Mouse (Mus musculus): ENCODE results near the gene Rnase2b. TPM values are rescaled to one million over a fixed set of nuclear protein-coding genes. Genes with fewer than 3 reads are reported as not detected.
"Not testable (repeated sequence)": the region's sequence is repeated elsewhere in the genome, so short reads cannot be mapped to it uniquely, and the experiment has no call there.

Gene Rnase2b
- polyA plus RNA-seq, 1 experiment from 2014 or later, result not detected

DNA sequence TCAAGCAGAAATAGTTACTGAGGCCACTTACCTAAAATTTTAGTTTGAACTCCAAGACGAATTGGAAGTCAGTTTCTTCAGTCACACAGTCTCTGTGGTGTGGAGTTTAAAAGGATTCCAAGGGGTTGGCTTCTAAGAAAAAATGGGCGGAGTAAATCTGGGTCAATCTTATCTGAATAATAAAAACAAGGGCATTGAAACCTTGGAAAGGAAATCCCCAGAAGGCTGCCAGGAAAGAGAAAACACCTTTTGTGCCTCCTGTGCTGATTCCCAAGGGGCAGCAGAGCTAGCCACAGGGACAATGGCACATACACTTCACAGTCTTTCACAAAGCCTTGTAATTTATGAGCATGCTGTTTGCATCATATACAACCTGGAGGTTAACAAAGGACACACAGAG is 15.4 kb upstream of the Rnase2b start, which contains the start of gene Rnase1:
Gene Rnase1 (minus strand): TSS at position 101 of the 400 bp plus-strand sequence.
- DNase-seq (ENCODE audit: low spot score) (no peak), ATAC-seq (replicated peaks; ENCODE audit: low FRiP score) (no peak)
- Histone ChIP-seq H3K36me3 (ENCODE audit: control insufficient read depth, insufficient read depth, low read length) (no peaks in the 10 kb centered on the region), H3K4me2 (ENCODE audit: low read depth, low read length, severe bottlenecking) (no peak within 1 kb of the TSS), H3K4me3 (ENCODE audit: low read depth, low read length) (no peak within 1 kb of the TSS), H3K4me1 (replicated peaks; ENCODE audit: control insufficient read depth, insufficient read depth, low read length) (no peaks in the 10 kb centered on the region), H3K27me3 (ENCODE audit: control insufficient read depth, insufficient read depth, low read length) (no peaks in the 10 kb centered on the region), H3K9ac (ENCODE audit: low read length) (no peak within 1 kb of the TSS), H3K27ac (ENCODE audit: low read depth, low read length) (no peak within 1 kb of the TSS), H3K9me3 (ENCODE audit: control insufficient read depth, low read length) (no peaks in the 10 kb centered on the region)
- WGBS, result 51% methylated on average over 2 of the region's 2 CpGs

DNA sequence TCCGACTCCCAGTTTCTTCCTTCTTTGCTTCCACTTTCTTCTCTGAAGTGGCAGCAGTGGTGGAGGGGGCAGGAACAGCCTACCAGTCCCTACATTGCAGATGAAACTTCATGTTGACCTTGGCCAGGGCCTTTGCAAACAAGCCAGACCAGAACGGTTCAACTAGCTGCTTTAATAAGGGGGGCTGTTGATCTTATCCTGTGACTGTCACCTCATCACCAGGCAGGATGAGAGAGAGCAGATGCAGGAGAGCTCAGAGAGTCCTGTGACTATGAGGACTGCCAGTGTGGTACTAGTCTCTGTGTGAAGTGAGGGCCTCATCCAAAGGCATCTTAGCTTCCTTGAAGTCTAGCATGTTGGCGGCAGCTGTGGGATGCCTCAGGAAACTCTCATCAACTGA is 14.1 kb upstream of the Rnase2b start:
- H3K27me3 ChIP-seq (ENCODE audit: control insufficient read depth, insufficient read depth, low read length), result no peaks in the 10 kb centered on the region
- ATAC-seq (replicated peaks; ENCODE audit: low FRiP score) (no peak), DNase-seq (ENCODE audit: low spot score) (no peak)
- no peaks in the 10 kb centered on the region for H3K9me3 ChIP-seq (ENCODE audit: control insufficient read depth, low read length)
- H3K36me3 ChIP-seq (ENCODE audit: control insufficient read depth, insufficient read depth, low read length), result no peaks in the 10 kb centered on the region
- H3K4me2 ChIP-seq (ENCODE audit: low read depth, low read length, severe bottlenecking), result no peak overlapping the region
- H3K4me1 ChIP-seq (replicated peaks; ENCODE audit: control insufficient read depth, insufficient read depth, low read length), result no peaks in the 10 kb centered on the region
- H3K4me3 ChIP-seq (ENCODE audit: low read depth, low read length), result no peak overlapping the region
- whole genome bisulfite sequencing, result 84% methylated on average over 3 of the region's 3 CpGs
- H3K27ac ChIP-seq (ENCODE audit: low read depth, low read length), result no peak overlapping the region
- no peak overlapping the region for H3K9ac ChIP-seq (ENCODE audit: low read length)

DNA sequence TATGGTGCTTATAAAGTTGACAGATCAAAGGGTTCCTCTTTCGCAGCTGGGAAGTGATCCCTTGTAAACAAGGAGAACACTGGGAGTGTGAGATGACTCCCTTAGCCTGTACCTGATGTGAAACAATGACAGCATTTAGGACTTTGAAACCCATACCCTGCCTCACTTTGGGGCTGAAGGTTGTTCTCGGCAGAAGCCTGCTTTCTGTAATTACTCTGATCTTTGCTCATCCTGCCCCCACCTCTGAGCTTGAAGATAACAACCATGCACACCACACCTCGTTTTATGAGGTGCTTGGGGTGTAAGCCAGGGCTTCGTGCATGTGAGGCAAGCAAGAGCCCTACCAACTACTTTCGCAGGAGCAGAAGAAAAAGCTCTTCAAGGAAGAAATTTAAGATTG is 12.9 kb upstream of the Rnase2b start:
- Histone ChIP-seq H3K4me2 (ENCODE audit: low read depth, low read length, severe bottlenecking) (no peak overlapping the region), H3K9ac (ENCODE audit: low read length) (no peak overlapping the region), H3K4me1 (replicated peaks; ENCODE audit: control insufficient read depth, insufficient read depth, low read length) (no peaks in the 10 kb centered on the region), H3K27me3 (ENCODE audit: control insufficient read depth, insufficient read depth, low read length) (no peaks in the 10 kb centered on the region), H3K9me3 (ENCODE audit: control insufficient read depth, low read length) (no peaks in the 10 kb centered on the region), H3K36me3 (ENCODE audit: control insufficient read depth, insufficient read depth, low read length) (no peaks in the 10 kb centered on the region), H3K27ac (ENCODE audit: low read depth, low read length) (no peak overlapping the region), H3K4me3 (ENCODE audit: low read depth, low read length) (no peak overlapping the region)
- no peak for DNase-seq (ENCODE audit: low spot score)
- no peak for ATAC-seq (replicated peaks; ENCODE audit: low FRiP score)
- whole genome bisulfite sequencing, result 69% methylated on average over 5 of the region's 5 CpGs

DNA sequence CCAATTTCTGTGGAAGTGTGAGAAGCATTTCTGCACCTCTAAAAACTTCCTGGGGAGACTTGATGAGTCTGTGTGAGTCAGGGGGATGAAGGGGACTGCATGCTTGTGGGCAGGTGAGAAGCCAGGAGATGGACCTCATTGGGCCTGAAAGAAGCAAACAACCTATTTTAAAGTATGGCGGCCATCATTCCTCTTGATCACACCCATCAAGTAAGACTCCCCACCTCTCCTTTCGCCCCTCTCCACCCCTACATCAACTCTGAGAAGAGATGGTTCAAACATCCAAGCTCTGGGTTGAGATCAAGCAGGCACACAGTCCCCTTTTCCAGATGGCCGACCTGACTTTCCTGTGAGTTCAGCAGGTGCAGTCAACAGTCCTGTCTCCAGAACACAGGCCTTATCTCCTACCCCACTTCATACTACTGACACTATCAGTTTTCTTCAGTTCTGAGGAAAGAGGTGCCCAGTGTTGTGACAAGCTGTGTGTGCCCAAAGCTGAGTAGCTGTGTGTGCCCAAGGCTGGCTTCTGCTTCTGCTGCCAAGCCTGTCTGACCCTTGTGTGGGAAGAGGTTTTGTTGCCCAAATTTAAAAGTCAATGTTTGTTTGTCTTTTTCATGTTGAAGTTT is 11.7 kb upstream of the Rnase2b start:
- H3K27me3 ChIP-seq (ENCODE audit: control insufficient read depth, insufficient read depth, low read length), result no peaks in the 10 kb centered on the region
- no peak for DNase-seq (ENCODE audit: low spot score)
- H3K9ac ChIP-seq (ENCODE audit: low read length), result no peak overlapping the region
- H3K4me3 ChIP-seq (ENCODE audit: low read depth, low read length), result no peak overlapping the region
- no peak overlapping the region for H3K4me2 ChIP-seq (ENCODE audit: low read depth, low read length, severe bottlenecking)
- no peaks in the 10 kb centered on the region for H3K9me3 ChIP-seq (ENCODE audit: control insufficient read depth, low read length)
- no peaks in the 10 kb centered on the region for H3K36me3 ChIP-seq (ENCODE audit: control insufficient read depth, insufficient read depth, low read length)
- no peak overlapping the region for H3K27ac ChIP-seq (ENCODE audit: low read depth, low read length)
- 89% methylated on average over 3 of the region's 3 CpGs for whole genome bisulfite sequencing
- no peaks in the 10 kb centered on the region for H3K4me1 ChIP-seq (replicated peaks; ENCODE audit: control insufficient read depth, insufficient read depth, low read length)
- ATAC-seq (replicated peaks; ENCODE audit: low FRiP score), result no peak

DNA sequence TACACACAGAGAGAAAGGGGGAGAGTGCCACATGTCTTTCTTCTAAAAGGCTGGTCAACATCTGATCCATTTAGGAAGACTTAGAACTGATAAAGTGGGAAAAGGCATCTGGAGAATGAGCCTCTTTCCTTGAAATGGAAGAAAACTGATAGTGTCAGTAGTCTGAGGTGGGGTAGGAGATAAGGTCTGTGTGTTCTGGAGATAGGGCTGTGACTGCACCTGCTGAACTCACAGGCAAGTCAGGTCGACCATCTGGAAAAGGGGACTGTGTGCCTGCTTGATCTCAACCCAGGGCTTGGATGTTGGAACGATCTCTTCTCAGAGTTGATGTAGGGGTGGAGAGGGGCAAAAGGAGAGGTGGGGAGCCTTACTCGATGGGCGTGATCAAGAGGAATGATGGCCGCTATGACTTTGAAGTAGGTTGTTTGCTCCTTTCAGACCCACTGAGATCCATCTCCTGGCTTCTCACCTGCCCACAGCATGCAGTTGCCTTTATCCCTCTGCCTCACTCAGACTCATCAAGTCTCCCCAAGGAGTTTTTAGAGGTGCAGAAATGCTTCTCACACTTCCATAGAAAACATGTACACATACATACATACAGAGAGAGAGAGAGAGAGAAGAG is 9.7 kb upstream of the Rnase2b start:
- Histone ChIP-seq H3K9ac (ENCODE audit: low read length) (no peak overlapping the region), H3K27me3 (ENCODE audit: control insufficient read depth, insufficient read depth, low read length) (no peaks in the 10 kb centered on the region), H3K36me3 (ENCODE audit: control insufficient read depth, insufficient read depth, low read length) (no peaks in the 10 kb centered on the region), H3K4me3 (ENCODE audit: low read depth, low read length) (no peak overlapping the region), H3K9me3 (ENCODE audit: control insufficient read depth, low read length) (no peaks in the 10 kb centered on the region), H3K4me1 (replicated peaks; ENCODE audit: control insufficient read depth, insufficient read depth, low read length) (no peaks in the 10 kb centered on the region), H3K4me2 (ENCODE audit: low read depth, low read length, severe bottlenecking) (no peak overlapping the region), H3K27ac (ENCODE audit: low read depth, low read length) (no peak overlapping the region)
- 86% methylated on average over 5 of the region's 5 CpGs for WGBS
- no peak for ATAC-seq (replicated peaks; ENCODE audit: low FRiP score)
- no peak for DNase-seq (ENCODE audit: low spot score)

DNA sequence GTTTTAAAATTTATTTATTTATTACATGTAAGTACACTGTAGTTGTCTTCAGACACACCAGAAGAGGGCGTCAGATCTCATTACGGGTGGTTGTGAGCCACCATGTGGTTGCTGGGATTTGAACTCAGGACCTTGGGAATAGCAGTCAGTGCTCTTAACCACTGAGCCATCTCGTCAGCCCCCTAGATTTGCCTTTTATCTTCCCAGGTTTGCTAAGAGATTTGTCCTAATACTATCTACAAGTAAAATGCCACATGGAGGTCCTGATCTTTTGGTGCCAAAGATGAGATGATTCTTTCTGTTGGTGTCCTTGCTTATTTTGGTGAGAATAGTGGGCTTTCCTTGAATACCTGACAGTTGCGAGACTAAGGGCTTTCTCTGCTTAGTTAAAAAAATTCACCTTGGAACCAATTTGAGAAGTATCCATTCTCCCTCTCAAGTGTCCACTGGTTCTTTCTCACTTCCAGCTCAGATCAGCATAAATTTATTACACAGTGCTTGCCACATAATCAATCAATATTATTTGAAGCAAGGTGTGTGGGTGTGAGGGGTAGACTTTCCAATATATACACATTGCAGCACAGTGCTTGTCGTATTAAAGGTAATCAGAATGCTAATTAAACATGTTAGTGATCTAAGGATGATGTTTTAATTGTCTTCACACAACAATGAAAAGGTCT is 5.9 kb upstream of the Rnase2b start:
- WGBS, result 92% methylated on average over 5 of the region's 5 CpGs
- no peak overlapping the region for H3K4me2 ChIP-seq (ENCODE audit: low read depth, low read length, severe bottlenecking)
- H3K9ac ChIP-seq (ENCODE audit: low read length), result no peak overlapping the region
- no peak overlapping the region for H3K4me3 ChIP-seq (ENCODE audit: low read depth, low read length)
- no peaks in the 10 kb centered on the region for H3K36me3 ChIP-seq (ENCODE audit: control insufficient read depth, insufficient read depth, low read length)
- no peaks in the 10 kb centered on the region for H3K4me1 ChIP-seq (replicated peaks; ENCODE audit: control insufficient read depth, insufficient read depth, low read length)
- no peaks in the 10 kb centered on the region for H3K27me3 ChIP-seq (ENCODE audit: control insufficient read depth, insufficient read depth, low read length)
- DNase-seq (ENCODE audit: low spot score) (no peak), ATAC-seq (replicated peaks; ENCODE audit: low FRiP score) (no peak)
- no peak overlapping the region for H3K27ac ChIP-seq (ENCODE audit: low read depth, low read length)
- H3K9me3 ChIP-seq (ENCODE audit: control insufficient read depth, low read length), result no peaks in the 10 kb centered on the region

DNA sequence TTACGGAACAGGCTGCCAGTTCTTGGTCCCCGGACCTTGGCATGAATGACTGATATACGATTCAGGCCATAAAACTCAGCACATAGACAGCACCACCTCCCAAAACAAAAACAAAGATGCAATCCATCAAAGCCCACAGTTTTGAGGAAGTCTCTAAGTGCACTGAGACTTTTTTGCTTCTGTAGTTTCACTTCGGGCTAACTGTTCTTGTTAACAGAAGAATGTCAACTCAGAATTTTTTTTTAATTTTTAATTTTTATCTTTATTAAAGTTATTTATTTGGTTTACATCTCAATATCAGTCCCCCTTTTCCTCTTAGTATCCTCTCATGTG is 5.4 kb upstream of the Rnase2b start:
- DNase-seq (ENCODE audit: low spot score), result no peak
- no peaks in the 10 kb centered on the region for H3K4me1 ChIP-seq (replicated peaks; ENCODE audit: control insufficient read depth, insufficient read depth, low read length)
- H3K27me3 ChIP-seq (ENCODE audit: control insufficient read depth, insufficient read depth, low read length), result no peaks in the 10 kb centered on the region
- no peak overlapping the region for H3K4me2 ChIP-seq (ENCODE audit: low read depth, low read length, severe bottlenecking)
- WGBS, result 89% methylated on average over 4 of the region's 4 CpGs
- no peak overlapping the region for H3K9ac ChIP-seq (ENCODE audit: low read length)
- no peak overlapping the region for H3K4me3 ChIP-seq (ENCODE audit: low read depth, low read length)
- no peak for ATAC-seq (replicated peaks; ENCODE audit: low FRiP score)
- H3K27ac ChIP-seq (ENCODE audit: low read depth, low read length), result no peak overlapping the region
- H3K36me3 ChIP-seq (ENCODE audit: control insufficient read depth, insufficient read depth, low read length), result no peaks in the 10 kb centered on the region
- H3K9me3 ChIP-seq (ENCODE audit: control insufficient read depth, low read length), result no peaks in the 10 kb centered on the region

DNA sequence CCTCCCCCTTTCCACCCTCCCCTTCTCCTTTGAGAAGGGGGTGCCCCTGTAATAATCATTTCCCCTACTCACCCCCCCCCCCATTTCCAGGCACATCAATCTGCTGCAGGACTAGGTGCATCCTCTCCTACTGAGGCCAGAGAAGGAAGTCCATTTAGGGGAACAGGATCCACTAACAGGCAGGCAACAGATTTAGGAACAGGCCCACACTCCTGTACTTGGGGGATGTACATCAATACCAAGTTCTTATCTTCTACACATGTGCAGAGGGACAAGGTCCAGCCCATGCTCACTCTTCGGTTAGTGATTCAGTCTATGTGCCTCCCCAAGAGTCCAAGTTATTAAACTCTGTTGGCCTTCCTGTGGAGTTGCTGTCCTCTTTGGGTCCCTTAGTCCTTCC is 5.0 kb upstream of the Rnase2b start:
- ATAC-seq (replicated peaks; ENCODE audit: low FRiP score) (no peak), DNase-seq (ENCODE audit: low spot score) (no peak)
- no peaks in the 10 kb centered on the region for H3K9me3 ChIP-seq (ENCODE audit: control insufficient read depth, low read length)
- no peak overlapping the region for H3K27ac ChIP-seq (ENCODE audit: low read depth, low read length)
- H3K36me3 ChIP-seq (ENCODE audit: control insufficient read depth, insufficient read depth, low read length), result no peaks in the 10 kb centered on the region
- 94% methylated on average over 1 of the region's 1 CpGs for WGBS
- H3K4me1 ChIP-seq (replicated peaks; ENCODE audit: control insufficient read depth, insufficient read depth, low read length), result no peaks in the 10 kb centered on the region
- H3K27me3 ChIP-seq (ENCODE audit: control insufficient read depth, insufficient read depth, low read length), result no peaks in the 10 kb centered on the region
- H3K9ac ChIP-seq (ENCODE audit: low read length), result no peak overlapping the region
- no peak overlapping the region for H3K4me3 ChIP-seq (ENCODE audit: low read depth, low read length)
- no peak overlapping the region for H3K4me2 ChIP-seq (ENCODE audit: low read depth, low read length, severe bottlenecking)

DNA sequence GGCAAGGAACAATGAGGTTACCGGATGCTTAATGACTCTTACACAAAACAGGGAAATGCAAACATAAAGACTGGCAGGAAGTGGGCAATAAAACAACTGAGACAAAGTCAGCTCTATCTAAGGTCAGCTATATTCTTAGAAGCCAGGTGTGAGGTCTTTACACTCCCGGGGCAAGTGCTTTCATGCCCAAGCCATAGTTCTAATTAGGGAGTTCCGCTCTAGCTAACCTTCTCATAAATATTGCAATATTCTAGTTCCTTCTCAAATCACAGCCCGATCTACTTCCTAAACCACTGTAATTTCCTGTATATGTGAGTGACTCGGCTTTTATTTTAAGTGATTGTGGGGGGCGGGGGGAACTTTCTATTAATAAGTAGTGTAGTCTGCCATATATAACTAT is 1.3 kb downstream of the Rnase2b start:
- not testable (repeated sequence) for H3K4me2 ChIP-seq (ENCODE audit: low read depth, low read length, severe bottlenecking); H3K27me3 ChIP-seq (ENCODE audit: control insufficient read depth, insufficient read depth, low read length); H3K9me3 ChIP-seq (ENCODE audit: control insufficient read depth, low read length); H3K4me1 ChIP-seq (replicated peaks; ENCODE audit: control insufficient read depth, insufficient read depth, low read length); DNase-seq (ENCODE audit: low spot score); H3K4me3 ChIP-seq (ENCODE audit: low read depth, low read length); ATAC-seq (replicated peaks; ENCODE audit: low FRiP score); H3K9ac ChIP-seq (ENCODE audit: low read length); H3K27ac ChIP-seq (ENCODE audit: low read depth, low read length); H3K36me3 ChIP-seq (ENCODE audit: control insufficient read depth, insufficient read depth, low read length)
- WGBS, result 95% methylated on average over 6 of the region's 6 CpGs
